Mouse (Mus musculus): ENCODE data around the gene Sparcl1.

The Sparcl1 gene

GRCm38 (mm10) chr5:104113491-104114172 is at the start of gene Sparcl1:
Gene Sparcl1, minus strand, starts transcription at chr5:104113733.
- peak; percentile 67 for DNase-seq (ENCODE audit: low spot score)

GRCm38 (mm10) chr5:104161390-104161789 is 47.9 kb upstream of the Sparcl1 start:
- no peak for DNase-seq (ENCODE audit: low spot score)

- DNase-seq (ENCODE audit: low spot score): no peak
These were observed 47.0 kb upstream of the Sparcl1 start for GRCm38 (mm10) chr5:104160581-104160980.

- DNase-seq (ENCODE audit: low spot score): peak; percentile 30
These were observed 45.0 kb upstream of the Sparcl1 start for GRCm38 (mm10) chr5:104158332-104159052.

GRCm38 (mm10) chr5:104157701-104158100 is 44.2 kb upstream of the Sparcl1 start:
- no peak for DNase-seq (ENCODE audit: low spot score)

- DNase-seq (ENCODE audit: low spot score): no peak
These were observed 36.7 kb upstream of the Sparcl1 start for GRCm38 (mm10) chr5:104150196-104150595.

- DNase-seq (ENCODE audit: low spot score): no peak
These were observed 35.8 kb upstream of the Sparcl1 start for GRCm38 (mm10) chr5:104149349-104149748.

GRCm38 (mm10) chr5:104144057-104144456 is 30.5 kb upstream of the Sparcl1 start:
- DNase-seq (ENCODE audit: low spot score): no peak

GRCm38 (mm10) chr5:104141067-104141466 is 27.5 kb upstream of the Sparcl1 start:
- no peak for DNase-seq (ENCODE audit: low spot score)

GRCm38 (mm10) chr5:104137920-104138541 is 24.5 kb upstream of the Sparcl1 start:
- no peak for DNase-seq (ENCODE audit: low spot score)

GRCm38 (mm10) chr5:104133752-104134151 is 20.2 kb upstream of the Sparcl1 start:
- DNase-seq (ENCODE audit: low spot score): no peak

GRCm38 (mm10) chr5:104131544-104131943 is 18.0 kb upstream of the Sparcl1 start:
- DNase-seq (ENCODE audit: low spot score): no peak

GRCm38 (mm10) chr5:104130891-104131290 is 17.4 kb upstream of the Sparcl1 start:
- no peak for DNase-seq (ENCODE audit: low spot score)

- no peak for DNase-seq (ENCODE audit: low spot score)
These were observed 14.9 kb upstream of the Sparcl1 start for GRCm38 (mm10) chr5:104128281-104129031.

- DNase-seq (ENCODE audit: low spot score): no peak
These were observed 13.8 kb upstream of the Sparcl1 start for GRCm38 (mm10) chr5:104127351-104127750.

- no peak for DNase-seq (ENCODE audit: low spot score)
These were observed 13.2 kb upstream of the Sparcl1 start for GRCm38 (mm10) chr5:104126561-104127320.

GRCm38 (mm10) chr5:104124016-104124658 is 10.6 kb upstream of the Sparcl1 start:
- DNase-seq (ENCODE audit: low spot score): no peak

GRCm38 (mm10) chr5:104115890-104116289 is 2.4 kb upstream of the Sparcl1 start:
- no peak for DNase-seq (ENCODE audit: low spot score)

GRCm38 (mm10) chr5:104115118-104115517 is 1.6 kb upstream of the Sparcl1 start:
- no peak for DNase-seq (ENCODE audit: low spot score)

GRCm38 (mm10) chr5:104112511-104112910 is 1.0 kb downstream of the Sparcl1 start:
- DNase-seq (ENCODE audit: low spot score): no peak

GRCm38 (mm10) chr5:104112016-104112415 is 1.5 kb downstream of the Sparcl1 start:
- DNase-seq (ENCODE audit: low spot score): no peak

Measured in left cerebral cortex, adult 11 months (tissue).